Mouse (Mus musculus): Measurements from ENCODE around the gene Tmem136.
"Not testable (repeated sequence)": the region's sequence is repeated elsewhere in the genome, so short reads cannot be mapped to it uniquely, and the experiment has no call there.

The Tmem136 gene

DNA sequence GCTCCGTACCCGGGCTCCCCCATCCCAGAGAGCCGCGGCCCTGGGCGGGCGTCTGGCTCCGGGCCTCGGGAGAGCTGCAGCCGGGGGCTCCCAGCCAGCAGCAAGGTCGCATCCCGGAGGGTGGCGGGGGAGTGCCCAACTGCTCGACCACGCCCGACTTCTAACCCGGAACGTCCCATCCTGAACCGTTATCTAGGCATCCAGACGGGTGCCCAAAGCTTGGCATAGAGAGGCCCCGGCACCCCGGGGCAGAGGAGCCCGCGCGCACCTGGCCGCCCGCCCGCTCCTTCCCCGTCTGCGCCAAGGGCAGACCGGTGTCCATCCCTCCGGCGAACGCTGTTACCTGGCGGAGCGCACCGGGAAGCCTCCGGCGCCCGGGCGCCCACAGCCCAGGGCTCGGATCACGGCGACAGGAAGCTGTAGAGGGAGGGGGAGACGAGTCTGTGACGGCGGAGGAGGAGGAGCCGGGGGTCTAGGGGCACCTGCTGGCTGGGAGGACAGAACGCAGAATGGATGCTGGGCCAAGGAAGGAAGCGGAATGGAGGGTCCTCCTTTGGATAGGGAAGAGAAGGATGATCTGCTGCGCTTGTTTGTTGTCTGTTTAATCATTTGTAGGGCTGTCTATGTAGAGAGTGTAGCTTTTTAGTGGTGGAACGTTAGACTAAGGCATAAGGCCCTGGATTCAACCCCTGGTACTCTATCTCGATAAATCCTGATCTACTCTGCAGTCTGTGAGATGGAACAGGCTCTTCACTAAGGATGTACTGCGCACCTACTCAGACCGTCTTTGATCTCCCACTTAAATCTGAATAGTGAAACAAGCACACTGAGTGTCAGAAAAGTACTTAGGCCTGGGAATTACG lies at the start of gene Tmem136:
Gene Tmem136 (minus strand): TSS at position 437 of the 863 bp plus-strand sequence.
- DNase-seq, result peak; percentile 86

GRCm38 (mm10) chr9:43155960-43156359 lies 39.6 kb upstream of the Tmem136 start:
- no peak for DNase-seq

GRCm38 (mm10) chr9:43151779-43152178 lies 35.4 kb upstream of the Tmem136 start:
- DNase-seq, result no peak

GRCm38 (mm10) chr9:43150957-43151356 lies 34.6 kb upstream of the Tmem136 start:
- peak in 1 of 2 experiments; percentile 35 for DNase-seq

DNA sequence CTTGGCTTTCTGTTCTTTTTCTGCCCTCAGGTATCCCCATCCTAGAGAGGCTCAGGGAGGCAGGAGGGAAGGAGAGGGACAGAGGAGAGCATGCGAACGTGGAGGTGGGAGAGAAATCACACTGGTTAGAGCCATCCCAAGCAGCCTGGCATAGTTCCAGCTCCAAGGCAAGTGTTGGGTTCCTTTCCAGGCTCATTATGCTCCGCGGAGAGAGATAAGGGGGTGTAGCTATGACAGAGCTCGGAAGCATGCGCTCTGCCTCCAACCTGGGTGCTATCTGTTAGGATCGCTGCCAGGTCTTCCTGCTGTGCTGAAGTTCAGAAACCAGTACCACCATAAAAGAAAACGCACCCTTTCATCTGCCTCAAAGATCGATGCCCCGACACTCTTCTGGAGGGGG lies 33.7 kb upstream of the Tmem136 start:
- DNase-seq, result peak; percentile 75 to 77

- no peak for DNase-seq
Observed at GRCm38 (mm10) chr9:43149498-43149897, 33.1 kb upstream of the Tmem136 start.

GRCm38 (mm10) chr9:43145196-43145595 lies 28.8 kb upstream of the Tmem136 start:
- no peak for DNase-seq

DNA sequence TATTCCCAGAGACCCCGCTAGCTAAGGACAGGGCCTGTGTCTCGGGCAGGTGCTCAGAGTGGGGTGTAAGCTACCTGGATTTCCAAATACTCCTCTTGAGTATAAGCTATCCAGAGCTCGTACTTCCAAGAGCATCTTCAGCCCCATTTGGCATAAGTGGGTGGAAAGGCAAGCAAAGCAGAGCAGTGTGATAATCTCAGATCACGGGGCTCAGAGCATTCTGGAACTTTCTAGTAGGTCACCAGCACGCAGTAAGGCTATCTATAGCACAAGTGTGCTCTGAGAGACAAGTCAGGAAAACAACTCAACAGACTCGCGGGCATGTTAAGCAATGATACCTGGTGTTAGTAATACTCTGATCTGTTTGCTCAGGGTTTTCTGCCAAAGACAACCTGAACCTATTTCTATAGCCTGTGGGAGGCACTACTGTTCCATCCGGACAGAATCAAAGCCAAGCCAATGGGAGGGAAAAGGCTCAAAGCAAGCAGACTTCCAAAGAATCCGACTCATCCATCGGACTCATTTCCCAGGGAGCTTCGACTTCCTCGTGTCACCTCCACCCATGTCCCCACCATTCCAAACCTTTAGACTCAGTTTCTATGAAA lies 27.9 kb upstream of the Tmem136 start:
- DNase-seq, result peak in 1 of 2 experiments; percentile 17

- peak; percentile 87 to 93 for DNase-seq
Observed at GRCm38 (mm10) chr9:43141839-43142238, 25.5 kb upstream of the Tmem136 start.

- DNase-seq, result no peak
Observed at GRCm38 (mm10) chr9:43133525-43133924, 17.2 kb upstream of the Tmem136 start.

DNA sequence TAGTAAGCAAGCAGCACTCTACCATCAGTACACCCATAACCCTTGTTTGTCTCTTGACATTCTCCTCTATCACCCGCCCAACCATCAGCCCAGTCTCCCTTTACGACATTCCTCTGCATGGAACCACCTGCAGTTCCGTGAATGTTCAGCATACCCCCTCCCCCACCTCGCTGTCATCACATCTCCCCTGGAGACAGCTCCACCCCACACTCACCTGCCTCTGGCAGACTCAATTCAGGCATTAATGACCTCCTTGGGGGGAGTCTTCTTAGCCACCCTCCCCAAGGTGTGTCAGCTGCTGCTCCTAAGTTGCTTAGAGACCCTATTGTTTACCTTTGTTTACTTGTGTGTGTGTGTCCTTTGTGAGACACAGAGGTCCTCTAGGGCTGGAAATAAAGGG lies 16.0 kb upstream of the Tmem136 start:
- DNase-seq, result no peak

GRCm38 (mm10) chr9:43131940-43132339 lies 15.6 kb upstream of the Tmem136 start:
- no peak for DNase-seq

- DNase-seq, result peak in 1 of 2 experiments; percentile 15
Observed at GRCm38 (mm10) chr9:43130684-43131083, 14.3 kb upstream of the Tmem136 start.

DNA sequence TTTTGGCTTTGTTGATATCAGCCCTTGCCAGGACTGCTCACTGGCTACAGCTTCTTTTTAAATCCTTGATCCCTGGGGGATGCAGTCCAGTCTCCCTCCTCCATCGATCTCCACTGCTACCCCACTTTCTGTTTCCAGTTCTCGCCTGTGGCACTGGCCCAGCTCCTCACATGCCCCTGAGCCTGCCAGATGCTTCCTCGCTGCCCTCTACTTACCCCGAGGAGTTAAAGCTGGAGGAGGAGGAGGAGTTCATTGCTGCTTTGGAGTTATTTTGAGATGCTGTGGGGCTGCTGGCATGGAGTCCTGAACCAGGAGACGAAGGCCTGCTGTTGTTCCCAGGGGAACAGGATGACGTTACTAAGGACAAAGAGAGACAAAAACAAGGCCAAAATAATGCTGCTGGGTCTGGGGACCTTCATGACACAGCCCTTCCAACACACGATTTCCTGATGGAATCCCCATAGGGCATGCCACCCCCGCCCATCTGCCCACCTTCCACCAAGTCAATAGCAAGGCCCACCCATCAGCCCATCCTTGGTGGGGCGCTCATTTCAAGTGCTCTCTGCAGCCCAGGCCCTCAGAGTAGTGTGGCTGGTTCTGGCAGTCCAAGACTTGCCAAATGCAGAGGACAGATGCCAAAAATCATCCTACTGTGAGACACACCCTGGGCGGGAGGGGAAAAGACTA lies 10.9 kb upstream of the Tmem136 start:
- DNase-seq, result peak; percentile 39 to 52

DNA sequence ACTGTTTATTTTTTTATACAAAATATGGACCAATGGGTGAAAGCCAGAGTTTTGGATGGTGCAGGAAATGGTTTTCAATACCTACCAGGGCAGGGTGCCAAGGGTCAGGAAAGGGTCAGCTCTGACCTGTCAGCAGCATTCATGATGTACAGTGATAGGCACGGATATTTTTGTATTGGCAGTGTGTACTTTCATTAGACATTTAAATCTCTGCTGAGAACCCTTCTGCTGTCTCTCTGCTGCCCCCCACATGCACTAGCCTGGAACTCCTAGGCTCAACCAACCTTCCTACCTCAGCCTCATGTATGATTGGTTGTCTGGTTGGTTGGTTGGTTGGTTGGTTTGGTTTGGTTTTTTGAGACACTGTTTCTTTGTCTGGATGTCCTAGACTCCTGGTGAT lies 6.0 kb upstream of the Tmem136 start:
- DNase-seq, result peak in 1 of 2 experiments; percentile 28

DNA sequence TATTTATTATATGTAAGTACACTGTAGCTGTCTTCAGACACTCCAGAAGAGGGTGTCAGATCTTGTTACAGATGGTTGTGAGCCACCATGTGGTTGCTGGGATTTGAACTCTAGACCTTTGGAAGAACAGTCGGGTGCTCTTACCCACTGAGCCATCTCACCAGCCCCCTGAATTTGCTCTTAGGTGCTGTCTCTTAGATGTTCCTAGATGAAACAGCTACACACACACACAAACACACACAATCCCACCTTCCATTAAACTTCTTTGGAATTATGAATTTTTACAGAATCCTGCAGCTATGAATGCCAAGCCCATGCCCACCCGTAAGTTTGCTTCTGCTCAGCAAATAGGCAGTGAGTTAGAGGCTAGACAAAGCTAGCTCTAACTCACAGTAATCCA lies 5.6 kb upstream of the Tmem136 start:
- not testable (repeated sequence) for DNase-seq

DNA sequence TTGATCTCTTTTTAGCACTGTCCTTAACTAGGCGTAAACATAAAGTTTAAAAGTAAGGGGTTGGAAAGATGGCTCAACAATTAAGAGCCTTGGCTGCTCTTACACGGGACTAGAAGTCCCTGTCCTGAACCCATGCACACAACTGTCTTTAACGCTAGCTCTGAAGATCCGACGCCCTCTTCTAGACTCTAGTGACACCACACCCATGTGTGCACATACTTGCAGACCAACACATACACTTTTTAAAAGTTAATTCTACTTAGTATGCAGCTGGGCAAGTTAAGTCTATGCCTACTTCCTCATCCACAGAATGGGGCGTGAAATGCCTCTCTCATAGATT lies 597 bp upstream of the Tmem136 start:
- DNase-seq, result no peak

DNA sequence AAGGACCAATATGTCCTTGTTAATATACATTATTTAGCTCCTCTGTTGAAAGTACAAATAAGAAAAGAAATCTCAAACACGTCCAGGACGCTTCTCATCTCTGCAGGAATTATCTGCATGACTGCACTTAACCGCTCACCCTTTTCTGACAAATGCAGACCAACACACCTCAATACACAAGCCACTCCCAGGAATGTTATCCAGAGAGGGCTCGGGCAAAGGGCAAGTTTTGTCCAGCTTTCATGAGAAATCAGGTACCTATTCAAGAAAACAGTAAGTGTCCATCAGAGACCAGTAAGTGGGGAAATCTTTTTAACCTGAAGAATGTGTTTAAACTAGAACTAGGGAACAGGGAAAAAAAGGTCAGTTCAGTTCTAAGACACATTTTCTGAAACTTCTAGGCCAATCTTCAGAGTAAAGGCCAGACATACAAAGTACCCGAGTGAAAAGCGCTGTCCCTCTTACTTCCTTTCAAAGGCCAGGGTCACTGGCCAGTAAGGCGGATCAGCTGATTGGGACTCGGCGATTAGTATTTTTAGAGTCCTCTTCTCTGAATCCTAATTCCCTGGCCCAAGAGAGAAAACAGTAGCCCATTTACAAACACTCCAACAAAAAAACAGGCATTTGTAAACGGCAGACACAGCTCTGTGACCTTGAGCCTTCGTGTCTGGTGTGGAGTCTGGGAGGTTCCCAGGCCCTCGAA lies 788 bp downstream of the Tmem136 start:
- DNase-seq, result peak in 1 of 2 experiments; percentile 21

DNA sequence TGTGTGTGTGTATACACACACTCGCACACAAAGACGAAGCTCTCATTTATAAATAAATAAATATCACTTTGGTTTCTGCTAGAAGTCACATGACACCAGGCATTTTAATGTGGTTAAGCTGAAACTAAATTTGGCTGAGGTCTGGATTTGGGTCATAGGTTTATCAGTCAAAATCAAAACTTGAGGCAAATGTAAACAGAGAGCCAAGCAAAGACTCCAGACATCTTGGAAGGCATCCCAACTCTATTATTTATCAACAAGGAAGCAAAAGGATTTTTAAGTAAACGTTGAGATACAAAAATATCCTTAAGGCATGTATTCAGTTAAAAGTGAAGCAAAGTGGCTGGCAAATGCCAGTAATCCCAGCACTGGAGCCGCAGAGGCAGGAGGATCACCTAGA lies 1.5 kb downstream of the Tmem136 start:
- DNase-seq, result no peak

- DNase-seq, result no peak
Observed at GRCm38 (mm10) chr9:43110286-43110980, 5.9 kb downstream of the Tmem136 start.

GRCm38 (mm10) chr9:43109125-43109524 lies 7.2 kb downstream of the Tmem136 start:
- DNase-seq, result no peak

DNA sequence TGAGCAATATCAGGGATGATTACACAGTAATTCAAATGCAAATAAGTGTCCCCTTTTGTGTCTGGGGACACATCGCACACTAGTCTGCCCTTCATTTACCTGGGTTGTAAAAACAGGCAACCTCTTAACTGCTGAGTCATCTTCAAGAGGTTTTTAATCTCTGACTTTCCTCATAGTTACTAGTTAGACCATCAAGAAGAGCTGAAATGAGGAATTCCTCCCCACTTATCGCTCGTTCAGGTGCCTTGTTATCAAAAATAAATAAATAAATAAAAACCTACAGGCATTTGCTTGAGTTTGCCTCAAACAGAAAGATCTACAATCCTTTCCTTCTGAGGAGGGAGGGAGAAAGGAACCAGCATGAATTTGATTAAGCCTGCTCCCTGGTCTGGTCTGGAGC lies 7.6 kb downstream of the Tmem136 start:
- no peak for DNase-seq
